Mouse (Mus musculus): Measurements from ENCODE around the gene Rph3al. TPM values are rescaled to one million over a fixed set of nuclear protein-coding genes. Genes with fewer than 3 reads are reported as not detected.

The Rph3al gene
- polyA plus RNA-seq (2017; shearing (Covaris generic)), result 1 to 10 TPM; 5.9 to 8.0 TPM

- no peak for ATAC-seq
These were observed at the start of gene Rph3al for GRCm38 (mm10) chr11:75938379-75938906. TSS of gene Rph3al (minus strand) at chr11:75938429.

- ATAC-seq, result no peak
These were observed 47.7 kb upstream of the Rph3al start for GRCm38 (mm10) chr11:75985948-75986347.

- no peak for ATAC-seq
These were observed 46.4 kb upstream of the Rph3al start for GRCm38 (mm10) chr11:75984581-75984980.

GRCm38 (mm10) chr11:75983194-75983593, 45.0 kb upstream of the Rph3al start:
- ATAC-seq, result no peak

GRCm38 (mm10) chr11:75980413-75980812, 42.2 kb upstream of the Rph3al start:
- no peak for ATAC-seq

GRCm38 (mm10) chr11:75978051-75978450, 39.8 kb upstream of the Rph3al start:
- no peak for ATAC-seq

GRCm38 (mm10) chr11:75976748-75977147, 38.5 kb upstream of the Rph3al start:
- peak; percentile 94 for ATAC-seq

GRCm38 (mm10) chr11:75973988-75974387, 35.8 kb upstream of the Rph3al start:
- ATAC-seq, result no peak

- no peak for ATAC-seq
These were observed 34.8 kb upstream of the Rph3al start for GRCm38 (mm10) chr11:75972916-75973567.

GRCm38 (mm10) chr11:75972188-75972587, 34.0 kb upstream of the Rph3al start:
- ATAC-seq, result no peak

GRCm38 (mm10) chr11:75970629-75971028, 32.4 kb upstream of the Rph3al start:
- ATAC-seq, result no peak

- no peak for ATAC-seq
These were observed 30.5 kb upstream of the Rph3al start for GRCm38 (mm10) chr11:75968761-75969160.

GRCm38 (mm10) chr11:75966401-75967372, 28.5 kb upstream of the Rph3al start:
- peak; percentile 86 for ATAC-seq

GRCm38 (mm10) chr11:75965674-75966400, 27.6 kb upstream of the Rph3al start:
- ATAC-seq, result no peak

GRCm38 (mm10) chr11:75964476-75964730, 26.2 kb upstream of the Rph3al start:
- ATAC-seq, result no peak

- no peak for ATAC-seq
These were observed 25.7 kb upstream of the Rph3al start for GRCm38 (mm10) chr11:75963730-75964475.

GRCm38 (mm10) chr11:75961782-75962181, 23.6 kb upstream of the Rph3al start:
- ATAC-seq, result no peak

- no peak for ATAC-seq
These were observed 19.0 kb upstream of the Rph3al start for GRCm38 (mm10) chr11:75957124-75957832.

- no peak for ATAC-seq
These were observed 18.4 kb upstream of the Rph3al start for GRCm38 (mm10) chr11:75956651-75957050.

GRCm38 (mm10) chr11:75954896-75955295, 16.7 kb upstream of the Rph3al start:
- ATAC-seq, result no peak

- no peak for ATAC-seq
These were observed 13.7 kb upstream of the Rph3al start for GRCm38 (mm10) chr11:75951895-75952294.

GRCm38 (mm10) chr11:75950459-75950858, 12.2 kb upstream of the Rph3al start:
- ATAC-seq, result no peak
